Mouse (Mus musculus) MEL (cell line): ENCODE measurements at regions not wholly inside any gene's neighbourhood (a gene's known extent, or its start where the extent isn't known, plus 50 kb on each side); places are given as distances from the start of the nearest gene placed in this dataset.

Experiments
- CHD1 ChIP-seq: IDR thresholded peaks from 2 replicates; pipeline ENCODE4 v1.6.1; 2012; ENCODE audit warnings: low read depth, mild to moderate bottlenecking, inconsistent platforms, low read length, improper control_type of control experiment
- CTCF ChIP-seq, 3 experiments: IDR thresholded peaks in 2 of 3; conservative IDR thresholded peaks in 1 of 3; 2 replicates each; pipeline ENCODE4 v1.5.1; 2011 to 2012; ENCODE audit warnings: low read length in 3 of 3, low read depth in 2 of 3, mild to moderate bottlenecking in 2 of 3, improper control_type of control experiment in 1 of 3, inconsistent platforms in 1 of 3, mixed read lengths in 1 of 3, moderate library complexity in 1 of 3; ENCODE audit not compliant: control insufficient read depth in 1 of 3, insufficient read depth in 1 of 3, poor library complexity in 1 of 3, severe bottlenecking in 1 of 3
- ELF1 ChIP-seq: IDR thresholded peaks from 2 replicates; pipeline ENCODE4 v1.6.1; 2014; ENCODE audit warnings: low read depth, mild to moderate bottlenecking, inconsistent platforms, low read length, improper control_type of control experiment, moderate library complexity
- EP300 ChIP-seq, 2 experiments: IDR thresholded peaks; 2 replicates each; pipeline ENCODE4 v1.6.1; 2011; ENCODE audit warnings: improper control_type of control experiment in 2 of 2, low read length in 2 of 2, low read depth in 1 of 2, mild to moderate bottlenecking in 1 of 2
- GATA1 ChIP-seq: IDR thresholded peaks from 2 replicates; pipeline ENCODE4 v1.6.1; 2011; ENCODE audit warnings: low read depth, low read length, improper control_type of control experiment
- MAX ChIP-seq: IDR thresholded peaks from 2 replicates; pipeline ENCODE4 v1.6.1; 2011; ENCODE audit warnings: low read length, improper control_type of control experiment
- MEF2A ChIP-seq: IDR thresholded peaks from 2 replicates; pipeline ENCODE4 v1.6.1; 2014; ENCODE audit warnings: low read depth, mild to moderate bottlenecking, inconsistent platforms, low read length, improper control_type of control experiment; ENCODE audit not compliant: poor library complexity, insufficient replicate concordance, severe bottlenecking; ENCODE audit errors: extremely low read depth
- NELFE ChIP-seq: IDR thresholded peaks from 2 replicates; pipeline ENCODE4 v1.6.1; 2011; ENCODE audit warnings: low read depth, low read length, improper control_type of control experiment
- POLR2A ChIP-seq, 2 experiments: IDR thresholded peaks; 2 replicates each; pipeline ENCODE4 v1.6.1; 2011 to 2012; ENCODE audit warnings: low read length in 2 of 2, mild to moderate bottlenecking in 2 of 2, control low read depth in 1 of 2, improper control_type of control experiment in 1 of 2, low read depth in 1 of 2, moderate library complexity in 1 of 2; ENCODE audit not compliant: control insufficient read depth in 1 of 2, insufficient read depth in 1 of 2, poor library complexity in 1 of 2
- UBTF ChIP-seq: IDR thresholded peaks from 2 replicates; pipeline ENCODE4 v1.6.1; 2012; ENCODE audit warnings: low read depth, mild to moderate bottlenecking, inconsistent platforms, low read length, improper control_type of control experiment, moderate library complexity, borderline replicate concordance; ENCODE audit not compliant: insufficient read depth
- USF1 ChIP-seq: IDR thresholded peaks from 2 replicates; pipeline ENCODE4 v1.6.1; 2014; ENCODE audit warnings: low read depth, mild to moderate bottlenecking, inconsistent platforms, low read length, improper control_type of control experiment, moderate library complexity
- ZC3H11A ChIP-seq: IDR thresholded peaks from 2 replicates; pipeline ENCODE4 v1.6.1; 2012; ENCODE audit warnings: low read depth, mild to moderate bottlenecking, inconsistent platforms, low read length, improper control_type of control experiment

- no peak for TF ChIP-seq MEF2A
- TF ChIP-seq GATA1 = no peak
- peak; percentile 23 to 59 (median 43); a peak in 4 of 6 replicates for TF ChIP-seq CTCF (IDR thresholded peaks at IDR 0.05 in 2 of 3, conservative IDR thresholded peaks at IDR 0.05 in 1 of 3; ENCODE audit: control insufficient read depth in 1 of 3, insufficient read depth in 1 of 3, low read depth in 2 of 3, low read length in 3 of 3, poor library complexity in 1 of 3, severe bottlenecking in 1 of 3)
- TF ChIP-seq EP300 (IDR thresholded peaks at IDR 0.05; ENCODE audit: low read depth in 1 of 2, low read length in 2 of 2) = no peak
- TF ChIP-seq NELFE = no peak
- no peak for TF ChIP-seq POLR2A (IDR thresholded peaks at IDR 0.05; ENCODE audit: control insufficient read depth in 1 of 2, insufficient read depth in 1 of 2, low read depth in 1 of 2, low read length in 2 of 2, poor library complexity in 1 of 2)
- no peak for TF ChIP-seq UBTF
- no peak for TF ChIP-seq USF1
- TF ChIP-seq ZC3H11A = peak; percentile 67
- no peak for TF ChIP-seq CHD1
- TF ChIP-seq ELF1 = no peak
- no peak for TF ChIP-seq MAX
Measured at GRCm38 (mm10) chr14:95984021-95984420, 103.0 kb downstream of the 4921530L21Rik start.
